Mouse (Mus musculus) kidney, postnatal 0 days (tissue): ENCODE data around the gene 4930562C15Rik. TPM values are rescaled to one million over a fixed set of nuclear protein-coding genes. Genes with fewer than 3 reads are reported as not detected.

Experiments used
- ATAC-seq: fragments of 200-750 bp; cut with Nextera tagmentation; replicated peaks from 2 replicates; pipeline ENCODE4 v1.8.0; 2017; ENCODE audit warnings: low read depth, moderate number of reproducible peaks, moderate TSS enrichment, moderate library complexity; ENCODE audit not compliant: low FRiP score
- DNase-seq: peaks from one replicate; pipeline ENCODE4 v3.0.0-alpha.2; 2016; ENCODE audit warnings: low spot score
- H3K27ac ChIP-seq: fragments of 300-500 bp; sonication (generic); 2 replicates; pipeline ENCODE4 v1.5.1; 2014; ENCODE audit warnings: mild to moderate bottlenecking
- H3K27me3 ChIP-seq: fragments of 300-500 bp; sonication (generic); 2 replicates; pipeline ENCODE4 v1.6.1; 2014; ENCODE audit warnings: low read length, mixed read lengths; ENCODE audit not compliant: insufficient read depth
- H3K36me3 ChIP-seq: fragments of 300-500 bp; sonication (generic); 2 replicates; pipeline ENCODE4 v1.6.1; 2014; ENCODE audit warnings: low read length, mixed read lengths; ENCODE audit not compliant: insufficient read depth
- H3K4me1 ChIP-seq: fragments of 300-500 bp; sonication (generic); replicated peaks from 2 replicates; pipeline ENCODE4 v1.6.1; 2014; ENCODE audit warnings: antibody characterized with exemption, low read length, mixed read lengths; ENCODE audit not compliant: insufficient read depth
- H3K4me2 ChIP-seq: fragments of 300-500 bp; sonication (generic); 2 replicates; pipeline ENCODE4 v1.6.1; 2014; ENCODE audit warnings: mild to moderate bottlenecking, low read length, moderate library complexity, mixed read lengths
- H3K4me3 ChIP-seq: fragments of 300-500 bp; sonication (generic); replicated peaks from 2 replicates; pipeline ENCODE4 v1.5.1; 2014; ENCODE audit warnings: low read depth, low read length
- H3K9ac ChIP-seq: fragments of 300-500 bp; sonication (generic); 2 replicates; pipeline ENCODE4 v1.6.1; 2014; ENCODE audit warnings: low read depth, low read length
- H3K9me3 ChIP-seq: fragments of 300-500 bp; sonication (generic); replicated peaks from 2 replicates; pipeline ENCODE4 v1.6.1; 2016; ENCODE audit warnings: low read length, inconsistent platforms, mixed read lengths
- CTCF ChIP-seq: IDR thresholded peaks from 2 replicates; pipeline ENCODE4 v1.5.1; 2016; ENCODE audit warnings: antibody characterized with exemption, low read depth, mild to moderate bottlenecking, moderate library complexity
- WGBS: fragments of 180-500 bp; shearing (Covaris S2); extraction: QIAGEN DNeasy Blood & Tissue Kit; methylation state at CpG from one replicate; pipeline ENCODE4 v1.1.7; 2014; 5-methylcytosine and 5-hydroxymethylcytosine counted together
- polyA plus RNA-seq: library from polyadenylated mRNA; unstranded; fragments of >200 nt; fragmentation: Nextera tagmentation; extraction: Ambion mirVana; gene quantifications from 2 replicates; pipeline ENCODE4 v1.2.1, GENCODE M21; 2015

Gene 4930562C15Rik
- polyA plus RNA-seq, 1 experiment from 2014 or later, result 0.14 TPM

DNA sequence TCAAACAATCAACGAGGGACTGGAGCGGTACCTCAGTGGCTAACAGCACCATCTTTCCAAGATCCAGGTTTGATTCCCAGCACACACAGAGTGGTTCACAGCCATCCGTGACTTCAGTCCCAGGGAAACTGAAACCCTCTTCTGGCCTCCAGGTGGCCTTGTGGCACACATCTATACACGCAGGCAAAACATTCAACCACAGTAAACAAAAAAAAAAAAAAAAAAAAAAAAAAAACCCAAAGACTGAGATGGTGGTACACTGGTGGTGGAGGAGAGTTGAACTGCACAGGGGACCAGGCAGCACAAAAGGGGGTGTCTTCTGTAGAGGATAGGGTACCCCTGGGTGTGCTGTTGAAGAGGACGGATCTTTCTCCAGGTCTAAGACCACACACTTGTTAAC lies 35.3 kb downstream of the 4930562C15Rik start:
- H3K27ac ChIP-seq, result no peak overlapping the region
- no peaks in the 10 kb centered on the region for H3K27me3 ChIP-seq

DNA sequence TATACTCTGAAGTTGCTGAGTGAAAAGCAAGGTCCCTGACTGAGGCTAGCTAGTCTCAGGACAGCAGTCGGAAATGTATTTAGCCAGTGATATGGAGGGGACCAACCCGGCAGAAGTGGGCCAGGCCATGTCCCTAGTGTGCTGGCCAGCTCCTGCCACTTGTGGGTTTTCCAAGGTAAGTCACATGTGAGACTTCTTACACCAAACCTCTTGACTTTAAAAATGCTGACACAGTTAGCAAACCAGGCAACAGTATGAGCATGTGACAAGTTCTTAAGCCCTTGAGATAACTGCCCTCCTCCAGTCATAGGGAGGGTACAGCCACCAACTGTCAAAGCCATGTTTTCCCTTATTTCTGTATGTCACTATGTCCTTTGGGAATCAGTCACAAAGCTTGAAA lies 36.7 kb downstream of the 4930562C15Rik start:
- Histone ChIP-seq H3K27me3 (no peaks in the 10 kb centered on the region), H3K4me1 (peaks cover 5% of the 10 kb centered on the region; the same call in 1 of the 2 replicates), H3K9me3 (no peaks in the 10 kb centered on the region), H3K36me3 (peaks cover 26% of the 10 kb centered on the region; the same call in 1 of the 2 replicates), H3K4me2 (no peak overlapping the region), H3K9ac (no peak overlapping the region), H3K27ac (no peak overlapping the region), H3K4me3 (no peak overlapping the region)
- TF ChIP-seq CTCF, result no peak
- 77% methylated on average over 2 of the region's 2 CpGs for WGBS
- DNase-seq, result no peak
- ATAC-seq, result no peak

More for the DNA sequence above, 35.3 kb downstream of the 4930562C15Rik start:
- Histone ChIP-seq H3K4me1 (no peaks in the 10 kb centered on the region), H3K9me3 (no peaks in the 10 kb centered on the region), H3K36me3 (peaks cover 19% of the 10 kb centered on the region; the same call in 1 of the 2 replicates), H3K4me2 (no peak overlapping the region), H3K4me3 (no peak overlapping the region), H3K9ac (no peak overlapping the region)
- no peak for TF ChIP-seq CTCF
- no peak for ATAC-seq
- 90% methylated on average over 5 of the region's 5 CpGs for WGBS
- DNase-seq, result no peak

DNA sequence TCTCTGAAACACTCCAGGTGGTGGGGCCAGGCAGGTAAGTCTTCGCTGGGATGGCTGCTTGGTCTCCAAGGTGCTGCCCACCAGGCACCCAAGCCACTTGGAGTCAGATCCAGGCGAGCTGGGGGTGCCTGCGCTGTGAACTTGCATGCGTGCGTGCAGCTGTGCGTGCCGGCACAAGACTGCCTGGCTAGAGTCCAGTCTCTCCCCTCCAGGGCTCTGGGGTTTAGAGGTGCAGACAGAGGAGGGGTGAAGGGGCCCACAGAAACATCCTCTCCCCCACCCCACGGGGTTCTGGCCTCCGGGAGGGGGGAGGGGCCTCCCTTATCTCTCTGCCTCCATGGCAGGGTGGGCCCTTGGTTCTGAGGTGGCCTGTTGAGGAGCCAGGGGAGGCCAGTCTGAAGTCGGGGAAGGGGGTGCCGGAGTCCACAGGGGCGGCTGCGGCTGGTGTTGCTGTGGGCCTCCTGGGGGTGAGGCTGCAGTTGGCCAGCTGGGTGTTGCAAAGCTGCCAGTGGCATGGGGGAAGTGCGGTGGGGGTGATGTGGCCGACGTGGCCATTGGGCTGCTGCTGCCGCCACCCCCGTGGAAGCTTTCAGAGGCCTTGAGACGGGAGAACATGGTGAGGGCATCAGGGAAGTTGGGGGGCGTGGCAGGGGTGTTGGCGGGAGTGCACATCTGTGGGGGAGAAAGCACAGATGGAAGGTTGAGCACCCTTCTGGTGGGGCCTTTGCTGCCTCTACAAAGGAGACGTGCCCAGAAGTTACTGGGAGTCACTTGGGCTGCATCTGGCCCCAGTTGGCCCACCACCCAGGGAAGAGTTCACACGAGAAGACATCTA lies 40.2 kb downstream of the 4930562C15Rik start:
- Histone ChIP-seq H3K4me3 (no peak overlapping the region), H3K4me2 (no peak overlapping the region), H3K36me3 (peaks cover 24% of the 10 kb centered on the region; the same call in 1 of the 2 replicates), H3K27me3 (no peaks in the 10 kb centered on the region), H3K9me3 (no peaks in the 10 kb centered on the region), H3K9ac (no peak overlapping the region), H3K27ac (no peak overlapping the region), H3K4me1 (peaks cover 17% of the 10 kb centered on the region)
- no peak for TF ChIP-seq CTCF
- DNase-seq (no peak), ATAC-seq (no peak)
- WGBS, result 80% methylated on average over 23 of the region's 23 CpGs

DNA sequence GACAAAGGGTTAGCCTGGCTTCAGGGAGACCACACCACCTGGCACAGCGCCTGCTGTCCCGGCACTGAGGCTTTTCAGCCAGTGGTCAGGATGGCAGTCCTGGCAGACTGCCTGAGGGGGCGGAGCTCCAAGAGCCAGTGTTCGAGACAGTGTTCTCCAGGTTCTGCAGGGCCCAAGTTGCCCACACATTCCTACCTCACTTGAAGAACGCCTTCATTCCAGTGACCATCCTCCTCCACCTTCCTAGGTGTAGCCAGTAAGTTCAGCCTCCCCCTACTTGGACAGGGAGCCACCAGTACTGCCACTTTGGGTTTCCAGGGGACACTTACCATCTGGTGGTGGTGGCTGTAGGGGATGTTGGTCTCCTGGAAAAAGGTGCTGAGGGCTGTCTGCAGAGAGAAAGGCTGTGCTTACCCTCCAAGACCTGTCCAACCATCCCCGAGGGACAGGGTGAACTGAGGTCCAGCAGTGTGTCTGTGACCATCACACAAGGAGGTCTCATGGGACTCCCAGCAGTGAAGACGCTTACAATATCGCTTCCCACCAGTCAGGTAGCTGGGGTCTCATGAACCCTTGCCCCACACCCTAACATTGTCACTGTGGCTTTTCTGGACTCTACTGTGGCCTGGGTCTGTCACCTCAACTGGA lies 40.9 kb downstream of the 4930562C15Rik start:
- DNase-seq, result no peak
- no peak overlapping the region for H3K4me3 ChIP-seq
- peaks cover 17% of the 10 kb centered on the region for H3K4me1 ChIP-seq
- 70% methylated on average over 8 of the region's 8 CpGs for WGBS
- no peak overlapping the region for H3K9ac ChIP-seq
- TF ChIP-seq CTCF, result no peak
- H3K9me3 ChIP-seq, result no peaks in the 10 kb centered on the region
- peak overlapping the region; percentile 31; the same call in 1 of the 2 replicates for H3K27ac ChIP-seq
- peaks cover 24% of the 10 kb centered on the region; the same call in 1 of the 2 replicates for H3K36me3 ChIP-seq
- no peaks in the 10 kb centered on the region for H3K27me3 ChIP-seq
- ATAC-seq, result no peak
- no peak overlapping the region for H3K4me2 ChIP-seq

DNA sequence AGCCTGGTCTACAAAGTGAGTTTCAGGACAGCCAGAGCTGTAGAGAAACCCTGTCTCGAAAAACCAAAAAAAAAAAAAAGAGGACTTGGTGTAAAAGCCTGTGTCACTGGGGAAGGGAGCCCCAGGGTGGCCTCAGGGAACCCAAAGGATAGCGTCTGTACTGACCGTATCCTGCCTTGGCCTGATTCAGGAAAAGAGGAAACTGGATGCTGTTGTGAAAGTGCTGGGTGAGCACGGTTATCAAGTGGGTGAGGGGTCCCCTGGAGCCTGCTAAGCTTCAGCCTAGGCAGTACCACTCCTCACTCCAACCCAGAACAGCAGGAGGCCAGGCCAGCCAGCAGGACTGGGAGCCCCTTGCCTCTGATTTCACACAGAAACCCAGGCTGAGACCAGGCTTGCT lies 42.0 kb downstream of the 4930562C15Rik start:
- Histone ChIP-seq H3K9ac (no peak overlapping the region), H3K9me3 (no peaks in the 10 kb centered on the region), H3K36me3 (peaks cover 24% of the 10 kb centered on the region; the same call in 1 of the 2 replicates), H3K4me2 (peak overlapping the region; percentile 89; the same call in 1 of the 2 replicates), H3K4me1 (peaks cover 23% of the 10 kb centered on the region), H3K4me3 (no peak overlapping the region), H3K27me3 (no peaks in the 10 kb centered on the region), H3K27ac (peak overlapping the region; percentile 100; the same call in 1 of the 2 replicates)
- TF ChIP-seq CTCF, result no peak
- no peak for ATAC-seq
- no peak for DNase-seq
- 86% methylated on average over 4 of the region's 4 CpGs for WGBS

DNA sequence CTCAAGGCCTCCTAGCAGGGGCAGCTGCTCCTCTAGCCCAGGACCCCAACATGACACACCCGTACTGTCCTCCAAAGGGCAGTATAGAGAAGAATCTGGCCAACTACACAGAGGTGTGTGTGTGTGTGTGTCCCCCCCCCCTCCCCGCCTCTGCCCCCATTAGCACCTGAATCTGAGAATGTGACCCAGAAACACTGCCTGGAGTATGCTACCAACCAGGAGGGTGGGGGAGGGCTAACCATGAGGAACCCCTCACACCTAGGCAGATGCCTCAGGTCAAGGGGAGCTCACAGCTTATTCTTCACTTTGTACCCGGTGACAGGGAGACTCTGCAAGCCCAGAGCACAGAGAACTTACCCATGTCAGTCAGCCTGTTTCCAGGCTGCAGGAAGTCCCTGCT lies 42.5 kb downstream of the 4930562C15Rik start:
- ATAC-seq (no peak), DNase-seq (no peak)
- Histone ChIP-seq H3K36me3 (peaks cover 24% of the 10 kb centered on the region; the same call in 1 of the 2 replicates), H3K27me3 (no peaks in the 10 kb centered on the region), H3K4me3 (peak overlapping the region; percentile 89), H3K9ac (peak overlapping the region; percentile 94; the same call in 1 of the 2 replicates), H3K4me1 (peaks cover 23% of the 10 kb centered on the region), H3K4me2 (peak overlapping the region; percentile 89), H3K9me3 (no peaks in the 10 kb centered on the region), H3K27ac (peak overlapping the region; percentile 100; the same call in 1 of the 2 replicates)
- 58% methylated on average over 3 of the region's 3 CpGs for WGBS
- TF ChIP-seq CTCF, result no peak
